Mouse (Mus musculus): Measurements from ENCODE around the gene Alk. TPM values are rescaled to one million over a fixed set of nuclear protein-coding genes. Genes with fewer than 3 reads are reported as not detected.

Gene Alk
- 6.2 and 8.3 TPM in 2 replicates for polyA plus RNA-seq (2015; fragmentation: Nextera tagmentation; extraction: Ambion mirVana)

DNA sequence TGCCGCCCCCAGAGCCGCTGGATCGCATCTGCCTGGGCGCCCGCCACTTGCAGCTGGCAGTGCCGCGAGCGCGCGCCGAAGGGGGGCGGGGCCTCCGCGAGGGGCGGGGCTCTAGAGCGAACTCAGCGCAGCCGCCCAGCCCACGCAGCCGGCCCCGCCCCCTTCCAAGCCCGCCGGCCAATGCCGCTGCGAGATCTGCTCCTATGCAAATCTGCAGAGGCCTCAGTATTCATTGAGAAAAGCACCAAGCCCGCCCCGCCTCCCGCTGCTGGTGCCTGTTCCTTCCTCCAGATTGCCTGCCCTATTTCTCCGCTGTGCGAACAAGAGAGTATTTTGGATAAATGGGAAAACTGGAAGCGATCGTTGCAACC is at the start of gene Alk:
Gene Alk (minus strand): TSS at position 18 of the 371 bp plus-strand sequence.
- H3K36me3 ChIP-seq = no peaks in the 10 kb centered on the region
- WGBS = under 1% methylated on average over 32 of the region's 32 CpGs
- H3K4me2 ChIP-seq = peak within 1 kb of the TSS; percentile 98
- peak within 1 kb of the TSS; percentile 52 for H3K9ac ChIP-seq (replicated peaks)
- H3K4me1 ChIP-seq = peaks cover 40% of the 10 kb centered on the region
- peak; percentile 95 for ATAC-seq (ENCODE audit: low FRiP score)
- no peaks in the 10 kb centered on the region for H3K9me3 ChIP-seq (replicated peaks)
- no peak within 1 kb of the TSS; the same call in 1 of the 2 replicates for H3K27ac ChIP-seq (replicated peaks)
- H3K4me3 ChIP-seq (replicated peaks) = peak within 1 kb of the TSS; percentile 65
- peaks cover 16% of the 10 kb centered on the region for H3K27me3 ChIP-seq (replicated peaks)

DNA sequence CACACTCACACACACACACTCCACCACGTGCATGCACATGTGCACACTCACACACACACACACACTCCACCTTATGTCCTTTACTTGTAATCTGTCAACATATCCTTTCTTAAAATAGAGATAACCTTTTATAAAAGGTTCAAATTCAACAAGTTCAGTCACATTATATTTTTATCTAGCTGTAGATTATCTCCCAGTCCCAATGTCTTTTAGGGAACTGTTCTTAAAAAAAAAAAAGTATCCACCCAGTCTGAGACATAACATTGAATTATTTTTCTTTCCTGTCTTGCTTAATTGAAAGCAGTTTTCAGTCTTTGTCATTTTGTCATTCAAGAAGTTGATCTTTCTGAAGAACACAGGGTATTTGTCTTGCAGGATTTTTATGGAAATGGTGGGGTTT is 48.4 kb upstream of the Alk start:
- no peak for ATAC-seq (ENCODE audit: low FRiP score)
- Histone ChIP-seq H3K4me3 (replicated peaks) (no peak overlapping the region), H3K27ac (replicated peaks) (no peak overlapping the region), H3K4me1 (peaks cover 2% of the 10 kb centered on the region; the same call in 1 of the 2 replicates), H3K9me3 (replicated peaks) (no peaks in the 10 kb centered on the region), H3K9ac (replicated peaks) (no peak overlapping the region), H3K4me2 (no peak overlapping the region), H3K36me3 (no peaks in the 10 kb centered on the region), H3K27me3 (replicated peaks) (no peaks in the 10 kb centered on the region)
- 81% methylated on average over 1 of the region's 1 CpGs for WGBS

DNA sequence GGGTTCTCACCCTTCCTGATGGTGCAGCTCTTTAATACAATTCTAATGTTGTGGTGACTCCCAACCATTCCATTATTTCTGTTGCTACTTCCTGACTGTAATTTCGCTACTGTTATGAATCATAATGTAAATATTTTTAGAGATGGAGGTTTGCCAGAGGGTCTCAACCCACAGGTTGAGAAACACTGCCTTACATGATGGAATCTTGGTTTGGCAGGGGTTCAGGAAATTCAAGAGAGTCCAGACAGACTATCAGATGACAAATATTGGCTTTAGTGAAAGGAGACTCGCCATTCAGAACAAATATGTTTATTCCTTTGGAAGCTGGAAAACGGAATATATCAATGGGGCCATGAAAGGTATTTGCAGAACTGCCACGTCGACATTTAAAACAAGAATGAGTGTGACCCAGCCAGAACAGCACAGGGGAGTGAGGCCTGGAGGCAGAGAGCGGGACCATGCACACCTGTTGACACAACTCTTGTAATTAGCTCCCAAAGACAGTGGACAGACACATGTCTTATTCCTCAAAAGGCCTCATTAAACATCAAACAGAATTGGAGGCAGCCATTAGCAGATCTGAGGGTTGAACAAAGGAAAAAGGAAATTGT is 44.3 kb upstream of the Alk start:
- no peak overlapping the region for H3K4me2 ChIP-seq
- no peaks in the 10 kb centered on the region for H3K27me3 ChIP-seq (replicated peaks)
- no peak overlapping the region for H3K27ac ChIP-seq (replicated peaks)
- no peaks in the 10 kb centered on the region for H3K9me3 ChIP-seq (replicated peaks)
- no peak overlapping the region for H3K9ac ChIP-seq (replicated peaks)
- 77% methylated on average over 6 of the region's 6 CpGs for WGBS
- H3K4me1 ChIP-seq = no peaks in the 10 kb centered on the region
- no peaks in the 10 kb centered on the region for H3K36me3 ChIP-seq
- no peak for ATAC-seq (ENCODE audit: low FRiP score)
- no peak overlapping the region for H3K4me3 ChIP-seq (replicated peaks)

DNA sequence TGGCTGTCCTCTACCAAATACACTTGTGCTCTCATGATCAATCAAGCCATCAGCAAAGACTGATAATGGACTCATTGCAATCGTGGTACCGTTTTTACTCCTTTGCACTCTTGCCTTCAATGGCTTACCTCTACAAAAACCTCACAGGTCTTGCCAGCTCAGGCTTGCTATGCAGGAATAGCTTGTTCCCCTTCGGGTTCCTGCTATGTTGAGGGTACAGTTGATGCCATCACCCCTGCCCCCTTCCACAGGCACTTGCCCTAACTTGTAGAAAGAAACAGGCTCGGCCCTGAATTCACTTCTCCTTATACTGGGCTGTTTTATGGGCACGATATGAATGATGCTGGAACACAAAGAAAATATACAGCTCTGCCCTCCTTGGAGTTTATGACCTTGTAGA is 41.7 kb upstream of the Alk start:
- H3K36me3 ChIP-seq = no peaks in the 10 kb centered on the region
- WGBS = 83% methylated on average over 5 of the region's 5 CpGs

DNA sequence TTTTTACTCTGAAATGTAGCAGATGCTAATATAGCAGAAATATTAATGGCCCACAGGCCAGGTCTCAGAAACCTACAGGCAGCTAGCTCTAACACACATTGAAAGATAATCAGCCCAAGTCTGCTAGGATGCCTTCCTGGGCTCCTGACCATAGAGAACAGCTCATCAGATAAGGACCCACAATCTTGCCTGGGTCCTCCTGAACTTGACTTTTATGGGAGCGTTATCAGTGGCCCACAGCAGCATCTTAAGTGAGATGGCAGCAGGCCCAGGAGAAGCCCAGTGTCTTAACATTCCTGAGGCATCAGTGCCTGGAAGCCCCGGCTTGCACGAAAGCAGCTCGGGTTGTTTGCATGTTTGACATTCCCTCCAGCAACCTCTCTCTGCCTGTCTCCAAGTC is 35.7 kb upstream of the Alk start:
- 71% methylated on average over 4 of the region's 4 CpGs for WGBS
- Histone ChIP-seq H3K9me3 (replicated peaks) (no peaks in the 10 kb centered on the region), H3K9ac (replicated peaks) (no peak overlapping the region), H3K27ac (replicated peaks) (no peak overlapping the region), H3K4me3 (replicated peaks) (no peak overlapping the region), H3K27me3 (replicated peaks) (no peaks in the 10 kb centered on the region), H3K36me3 (no peaks in the 10 kb centered on the region), H3K4me1 (no peaks in the 10 kb centered on the region), H3K4me2 (no peak overlapping the region)
- ATAC-seq (ENCODE audit: low FRiP score) = no peak

More for the DNA sequence above, 41.7 kb upstream of the Alk start:
- Histone ChIP-seq H3K4me2 (no peak overlapping the region), H3K27ac (replicated peaks) (no peak overlapping the region), H3K9me3 (replicated peaks) (no peaks in the 10 kb centered on the region), H3K9ac (replicated peaks) (no peak overlapping the region), H3K4me3 (replicated peaks) (no peak overlapping the region), H3K4me1 (no peaks in the 10 kb centered on the region), H3K27me3 (replicated peaks) (no peaks in the 10 kb centered on the region)
- no peak for ATAC-seq (ENCODE audit: low FRiP score)

DNA sequence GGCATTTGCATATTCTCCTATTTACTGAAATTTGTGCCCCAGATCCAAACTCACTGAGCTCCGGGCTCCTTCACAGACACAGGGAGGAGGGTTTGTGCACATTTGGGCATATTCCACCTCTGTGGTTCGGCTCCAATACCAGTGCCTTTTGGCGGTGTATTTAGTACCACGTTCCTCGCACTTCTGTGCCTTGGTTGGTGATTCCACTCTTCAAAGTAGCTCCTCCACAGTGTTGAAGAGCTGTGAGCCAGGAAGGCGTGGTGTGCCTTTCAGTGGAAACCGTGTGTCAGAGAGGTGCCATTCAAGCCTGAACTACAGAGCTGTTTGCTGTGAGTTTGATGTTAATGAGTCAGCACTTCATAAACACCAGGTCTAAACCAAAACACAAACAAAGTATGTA is 35.0 kb upstream of the Alk start:
- H3K9me3 ChIP-seq (replicated peaks) = no peaks in the 10 kb centered on the region
- H3K9ac ChIP-seq (replicated peaks) = no peak overlapping the region
- ATAC-seq (ENCODE audit: low FRiP score) = no peak
- no peak overlapping the region for H3K27ac ChIP-seq (replicated peaks)
- H3K36me3 ChIP-seq = no peaks in the 10 kb centered on the region
- no peak overlapping the region for H3K4me3 ChIP-seq (replicated peaks)
- no peak overlapping the region for H3K4me2 ChIP-seq
- no peaks in the 10 kb centered on the region for H3K27me3 ChIP-seq (replicated peaks)
- H3K4me1 ChIP-seq = no peaks in the 10 kb centered on the region
- 89% methylated on average over 7 of the region's 7 CpGs for WGBS

DNA sequence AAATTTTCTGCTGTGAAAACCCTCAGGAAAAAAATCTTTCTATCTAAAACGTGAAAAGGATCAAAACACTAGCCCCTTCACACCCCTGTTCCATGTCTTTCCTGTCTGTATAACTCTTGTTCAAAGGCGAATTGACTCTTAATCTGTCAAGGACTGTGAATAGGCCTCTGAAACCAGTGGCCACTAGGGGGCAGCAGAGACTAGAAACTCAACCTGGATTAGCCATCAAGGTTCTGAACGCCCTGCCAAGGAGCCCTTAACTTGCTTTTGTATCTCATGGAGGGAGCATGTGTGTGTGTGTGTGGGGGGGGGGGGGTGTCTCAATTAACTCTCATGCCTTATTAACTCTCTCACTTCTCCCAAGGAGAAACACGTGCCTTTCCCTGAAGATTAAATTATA is 1.8 kb upstream of the Alk start:
- H3K27ac ChIP-seq (replicated peaks) = no peak overlapping the region
- no peaks in the 10 kb centered on the region for H3K9me3 ChIP-seq (replicated peaks)
- H3K4me1 ChIP-seq = peaks cover 35% of the 10 kb centered on the region
- H3K27me3 ChIP-seq (replicated peaks) = peaks cover 16% of the 10 kb centered on the region
- ATAC-seq (ENCODE audit: low FRiP score) = no peak
- WGBS = 6% methylated on average over 4 of the region's 4 CpGs
- no peaks in the 10 kb centered on the region for H3K36me3 ChIP-seq
- no peak overlapping the region for H3K9ac ChIP-seq (replicated peaks)
- H3K4me2 ChIP-seq = no peak overlapping the region
- no peak overlapping the region for H3K4me3 ChIP-seq (replicated peaks)

DNA sequence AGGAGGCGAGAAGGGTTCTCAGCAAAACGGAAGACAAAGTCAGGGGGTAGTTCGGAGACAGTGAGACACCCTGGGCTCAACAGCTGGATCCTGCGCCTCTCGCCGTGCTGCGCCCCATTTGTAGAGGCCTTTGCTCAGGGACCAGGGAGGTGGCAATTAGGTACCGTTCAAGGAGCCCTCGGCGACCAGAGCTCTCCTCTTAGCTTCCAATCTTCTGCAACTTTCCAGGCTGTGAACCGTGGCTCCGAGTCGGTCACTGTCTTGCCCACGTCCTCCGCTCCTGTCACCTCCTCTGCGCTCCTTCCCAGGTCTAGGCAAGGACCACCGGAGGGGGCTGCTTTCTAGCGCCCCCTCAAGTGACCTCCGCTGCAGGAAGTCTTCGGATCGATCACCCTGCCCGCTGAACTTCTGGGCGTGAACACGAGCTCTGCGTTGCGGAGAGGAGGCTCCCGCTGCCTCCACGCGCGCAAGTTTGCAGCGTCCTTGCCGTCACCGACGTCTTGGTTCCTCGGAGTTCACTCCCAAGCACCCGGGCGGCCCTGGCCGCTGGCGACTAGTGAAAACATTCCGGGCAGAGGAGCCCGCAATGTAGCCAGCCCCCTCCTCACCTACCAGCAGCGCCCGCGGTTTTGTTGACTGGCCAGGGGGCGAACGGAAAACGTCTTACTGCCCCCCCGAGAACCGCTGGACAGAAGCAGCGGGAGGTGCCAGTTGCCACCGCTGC is 379 bp downstream of the Alk start:
- Histone ChIP-seq H3K36me3 (no peaks in the 10 kb centered on the region), H3K4me1 (peaks cover 40% of the 10 kb centered on the region), H3K9me3 (replicated peaks) (no peaks in the 10 kb centered on the region), H3K27me3 (replicated peaks) (peaks cover 16% of the 10 kb centered on the region), H3K4me3 (replicated peaks) (peak overlapping the region; percentile 65), H3K27ac (replicated peaks) (no peak overlapping the region; the same call in 1 of the 2 replicates), H3K9ac (replicated peaks) (peak overlapping the region; percentile 52), H3K4me2 (peak overlapping the region; percentile 98)
- 2% methylated on average over 51 of the region's 51 CpGs for WGBS
- ATAC-seq (ENCODE audit: low FRiP score) = peak; percentile 62

DNA sequence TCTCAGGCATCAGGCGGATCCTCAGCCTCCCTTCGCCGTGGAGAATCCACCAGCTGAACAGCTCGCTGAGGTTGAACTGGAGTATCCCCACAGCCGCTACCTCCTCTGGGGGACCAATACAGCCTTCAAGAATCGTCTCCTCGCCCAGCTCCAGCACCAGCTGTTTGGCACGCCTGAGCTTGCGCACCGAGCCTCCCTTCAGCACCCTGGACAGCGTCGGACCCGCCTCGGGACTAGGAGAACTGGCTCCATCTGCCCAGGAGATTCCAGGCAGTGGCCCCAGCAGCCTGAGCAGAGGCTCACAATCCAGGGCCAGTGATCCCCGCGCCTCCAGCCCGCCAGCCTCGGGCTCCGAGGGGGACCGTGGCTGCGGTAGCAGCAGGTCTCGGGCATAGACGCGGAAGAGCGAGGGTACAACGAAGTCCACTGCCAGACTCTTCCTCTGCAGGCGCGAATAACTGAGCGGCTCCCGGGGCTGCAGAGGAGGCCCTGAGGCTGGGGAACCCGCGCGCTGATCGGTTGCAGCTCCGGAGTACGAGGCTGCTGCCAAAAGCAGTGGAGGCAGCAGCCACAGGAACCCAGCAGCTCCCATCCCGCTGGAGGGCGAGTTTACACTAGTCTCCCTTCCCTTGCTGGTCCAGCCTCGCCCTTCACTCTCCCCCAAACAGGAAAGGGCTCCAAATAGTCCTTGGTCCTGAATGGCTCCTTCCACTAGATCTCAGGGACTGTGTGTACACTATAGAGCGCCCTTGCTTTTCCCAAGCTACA is 1.1 kb downstream of the Alk start:
- WGBS = 2% methylated on average over 40 of the region's 40 CpGs
- H3K4me2 ChIP-seq = peak overlapping the region; percentile 98
- H3K27me3 ChIP-seq (replicated peaks) = peaks cover 16% of the 10 kb centered on the region
- peak overlapping the region; percentile 65 for H3K4me3 ChIP-seq (replicated peaks)
- no peak overlapping the region for H3K27ac ChIP-seq (replicated peaks)
- H3K9me3 ChIP-seq (replicated peaks) = no peaks in the 10 kb centered on the region
- peaks cover 40% of the 10 kb centered on the region for H3K4me1 ChIP-seq
- H3K36me3 ChIP-seq = no peaks in the 10 kb centered on the region
- peak; percentile 26 for ATAC-seq (ENCODE audit: low FRiP score)
- H3K9ac ChIP-seq (replicated peaks) = peak overlapping the region; percentile 52

DNA sequence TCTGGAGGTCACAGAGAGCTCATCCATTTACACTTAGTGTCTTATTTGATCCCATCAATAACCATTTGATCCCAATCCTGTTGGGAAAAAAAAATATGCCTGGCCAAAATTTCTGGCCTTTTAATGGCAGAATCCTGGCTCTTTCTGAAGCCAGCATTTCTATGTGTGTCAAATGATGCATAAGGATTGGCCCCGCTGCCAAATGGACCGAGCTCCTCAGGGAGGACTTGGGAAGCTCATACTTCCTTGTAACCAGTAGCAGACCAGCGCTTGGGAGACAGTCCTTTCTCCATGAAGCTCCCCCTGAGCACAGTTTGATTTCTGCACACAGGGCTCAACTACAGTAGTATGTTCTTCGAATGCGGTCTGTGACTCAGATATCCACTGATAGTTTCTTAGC is 3.6 kb downstream of the Alk start:
- H3K36me3 ChIP-seq = no peaks in the 10 kb centered on the region
- no peak overlapping the region for H3K27ac ChIP-seq (replicated peaks)
- H3K4me1 ChIP-seq = peaks cover 40% of the 10 kb centered on the region
- peak overlapping the region; percentile 98 for H3K4me2 ChIP-seq
- no peaks in the 10 kb centered on the region for H3K9me3 ChIP-seq (replicated peaks)
- peaks cover 16% of the 10 kb centered on the region for H3K27me3 ChIP-seq (replicated peaks)
- ATAC-seq (ENCODE audit: low FRiP score) = no peak
- H3K9ac ChIP-seq (replicated peaks) = no peak overlapping the region
- peak overlapping the region; percentile 65 for H3K4me3 ChIP-seq (replicated peaks)
- 83% methylated on average over 5 of the region's 5 CpGs for WGBS

DNA sequence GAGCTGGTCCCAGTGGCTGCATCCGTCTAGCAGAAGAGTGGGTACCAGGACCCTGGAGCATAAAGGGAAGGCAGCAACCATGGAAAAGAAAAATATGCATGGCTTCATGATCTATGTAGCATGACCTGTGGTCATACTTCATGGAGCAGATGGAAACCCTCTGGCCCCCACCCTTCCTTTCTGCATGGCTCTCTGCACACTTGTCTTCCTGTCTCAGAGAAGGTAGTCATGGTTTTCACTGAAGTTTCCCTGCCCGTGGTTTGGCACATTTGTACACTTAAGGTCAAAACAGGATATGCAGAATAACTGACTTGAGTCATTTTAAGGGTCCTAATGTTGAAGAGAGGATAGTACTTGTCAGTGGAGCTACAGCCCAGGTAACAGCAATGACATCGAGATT is 16.8 kb downstream of the Alk start:
- Histone ChIP-seq H3K9ac (replicated peaks) (no peak overlapping the region), H3K27ac (replicated peaks) (no peak overlapping the region), H3K9me3 (replicated peaks) (no peaks in the 10 kb centered on the region), H3K27me3 (replicated peaks) (no peaks in the 10 kb centered on the region), H3K4me3 (replicated peaks) (no peak overlapping the region), H3K36me3 (no peaks in the 10 kb centered on the region), H3K4me2 (no peak overlapping the region), H3K4me1 (no peaks in the 10 kb centered on the region)
- ATAC-seq (ENCODE audit: low FRiP score) = no peak
- WGBS = 89% methylated on average over 3 of the region's 3 CpGs

DNA sequence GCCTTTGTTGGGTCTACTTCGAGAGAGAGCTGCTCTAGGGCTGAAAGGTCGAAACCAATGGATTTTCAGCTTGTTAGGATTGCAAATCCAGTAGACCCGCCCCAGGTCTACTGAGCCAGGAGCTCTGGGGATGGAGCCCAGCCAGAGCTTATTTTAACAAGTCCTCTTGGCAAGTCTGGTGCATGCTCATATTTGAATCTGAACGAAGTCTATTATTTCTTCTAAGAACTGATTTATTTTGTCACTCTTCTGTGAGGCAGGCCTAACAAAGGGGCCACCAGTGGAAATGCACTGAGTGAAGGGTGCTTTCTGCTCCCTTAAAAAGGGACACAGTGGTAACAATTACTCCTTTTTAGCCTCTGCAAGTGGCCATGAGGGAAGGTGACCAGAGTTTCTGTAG is 24.3 kb downstream of the Alk start:
- WGBS = 63% methylated on average over 4 of the region's 4 CpGs
- Histone ChIP-seq H3K27me3 (replicated peaks) (no peaks in the 10 kb centered on the region), H3K4me2 (no peak overlapping the region), H3K9me3 (replicated peaks) (no peaks in the 10 kb centered on the region), H3K4me3 (replicated peaks) (no peak overlapping the region), H3K4me1 (no peaks in the 10 kb centered on the region), H3K27ac (replicated peaks) (no peak overlapping the region), H3K36me3 (no peaks in the 10 kb centered on the region), H3K9ac (replicated peaks) (no peak overlapping the region)
- no peak for ATAC-seq (ENCODE audit: low FRiP score)

Data from neural tube, embryonic 15.5 days (tissue).